Mouse (Mus musculus) c-Kit-positive CD71-positive TER-119-positive erythroid progenitor cells, embryonic 14.5 days (primary cell): ENCODE results near the gene Dazap2.
"Not testable (repeated sequence)": the region's sequence is repeated elsewhere in the genome, so short reads cannot be mapped to it uniquely, and the experiment has no call there.

Experiments
- DNase-seq: peaks from one replicate; pipeline ENCODE4 v3.0.0-alpha.2; 2013; ENCODE audit warnings: low spot score

The Dazap2 gene

GRCm38 (mm10) chr15:100614996-100615824, at the start of gene Dazap2:
Gene Dazap2 (plus strand): TSS chr15:100615349.
- DNase-seq: peak; percentile 99

DNA sequence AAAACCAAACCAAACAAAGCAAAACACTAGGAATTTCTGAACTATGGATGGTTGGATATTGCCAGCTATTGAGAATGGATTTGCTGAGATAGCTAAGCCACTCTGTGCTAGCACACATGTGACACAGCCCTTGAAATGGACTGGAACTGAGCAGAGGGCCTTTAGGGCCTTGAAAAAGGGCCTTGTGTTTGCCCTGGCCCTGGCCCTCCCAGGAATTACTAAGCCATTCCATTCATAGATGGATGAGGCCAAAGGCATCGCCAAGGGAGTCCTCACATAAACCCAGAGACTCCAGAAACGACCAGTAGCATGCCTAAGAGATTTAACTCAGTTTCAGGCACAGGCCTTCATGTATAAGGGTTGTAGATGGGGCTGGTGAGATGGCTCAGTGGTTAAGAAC, 48.6 kb upstream of the Dazap2 start:
- DNase-seq: no peak

- no peak for DNase-seq
Observed at GRCm38 (mm10) chr15:100569239-100569638, 45.9 kb upstream of the Dazap2 start.

- no peak for DNase-seq
Observed at GRCm38 (mm10) chr15:100573946-100574345, 41.2 kb upstream of the Dazap2 start.

GRCm38 (mm10) chr15:100574378-100574777, 40.8 kb upstream of the Dazap2 start:
- no peak for DNase-seq

DNA sequence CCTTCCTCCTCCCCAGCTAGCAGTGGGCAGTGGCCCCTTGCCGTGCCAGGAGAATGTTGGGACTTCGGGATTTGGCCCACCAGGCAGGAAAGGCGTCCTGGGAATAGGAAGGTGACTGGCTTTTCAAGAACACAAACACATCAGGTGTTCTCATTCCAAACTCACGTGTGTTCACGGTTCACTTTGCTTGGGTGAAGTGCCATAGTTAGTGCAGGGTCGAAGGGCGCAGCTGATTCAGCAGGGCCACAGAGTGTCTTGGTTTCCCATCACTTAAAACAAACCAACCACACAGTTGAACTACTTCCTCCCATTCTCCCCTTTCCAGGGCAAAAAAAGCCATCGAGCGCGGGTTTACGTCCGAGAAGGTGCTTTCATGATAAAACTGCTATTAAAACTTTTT, 39.8 kb upstream of the Dazap2 start:
- no peak for DNase-seq

DNA sequence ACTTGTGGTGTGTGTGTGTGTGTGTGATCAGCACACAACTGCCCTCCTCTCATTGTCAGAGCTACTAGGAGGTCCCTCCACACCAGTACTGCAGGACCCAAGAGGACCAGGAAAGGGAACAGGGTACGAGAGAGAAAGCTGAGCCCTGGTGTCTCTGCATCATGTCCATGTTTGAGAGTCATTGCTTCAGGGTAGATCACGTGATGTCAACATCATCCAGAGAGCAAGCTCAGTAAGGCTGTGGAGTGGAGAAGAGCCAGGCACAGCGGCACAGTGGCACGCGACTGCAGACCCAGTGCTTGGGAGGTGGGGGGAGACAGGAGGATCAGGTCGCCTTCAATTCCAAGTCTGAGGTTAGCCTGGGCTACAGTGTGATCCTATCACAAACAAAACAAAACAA, 38.8 kb upstream of the Dazap2 start:
- DNase-seq: no peak

GRCm38 (mm10) chr15:100576810-100577209, 38.3 kb upstream of the Dazap2 start:
- no peak for DNase-seq

DNA sequence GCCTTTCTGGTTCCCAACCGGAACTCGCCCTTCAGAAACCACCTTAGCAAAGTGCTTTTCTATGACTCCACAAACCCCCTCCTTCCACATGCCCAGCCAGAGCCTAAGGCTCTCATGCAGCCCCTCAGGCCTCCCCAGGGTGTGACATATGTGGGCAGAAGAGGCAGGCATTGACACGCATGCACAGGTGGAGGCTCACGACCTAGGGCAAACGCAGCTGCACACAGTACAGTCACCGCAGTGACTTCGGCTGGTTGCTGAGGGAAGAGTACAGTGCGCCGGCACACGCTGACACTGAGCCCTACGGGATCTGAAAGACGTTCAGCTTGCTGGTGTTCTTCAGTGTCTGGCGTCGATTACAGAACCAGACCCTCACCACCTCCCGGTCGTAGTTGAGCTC, 37.2 kb upstream of the Dazap2 start:
- no peak for DNase-seq

GRCm38 (mm10) chr15:100580108-100580507, 35.0 kb upstream of the Dazap2 start:
- no peak for DNase-seq

DNA sequence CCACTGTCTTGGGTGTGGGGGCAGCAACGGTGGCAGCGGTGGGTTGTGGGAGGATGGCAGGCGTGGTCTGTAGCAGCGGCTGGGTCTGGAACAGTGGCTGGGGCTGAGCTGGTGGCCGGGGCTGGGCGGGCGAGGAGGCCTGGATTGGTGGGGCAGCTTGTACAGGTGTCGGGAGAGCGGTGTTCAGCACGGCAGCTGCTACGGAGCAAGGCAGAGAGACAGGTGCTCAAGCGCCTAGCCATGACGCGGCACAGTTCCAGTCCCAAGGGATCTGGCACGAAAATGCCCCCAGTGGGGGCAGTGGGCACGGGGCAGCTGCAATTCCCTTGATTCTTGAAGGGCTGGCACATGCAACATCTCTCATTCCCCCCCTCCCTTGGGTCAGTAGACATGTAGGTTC, 29.2 kb upstream of the Dazap2 start:
- DNase-seq: no peak

GRCm38 (mm10) chr15:100587166-100587565, 28.0 kb upstream of the Dazap2 start:
- no peak for DNase-seq

DNA sequence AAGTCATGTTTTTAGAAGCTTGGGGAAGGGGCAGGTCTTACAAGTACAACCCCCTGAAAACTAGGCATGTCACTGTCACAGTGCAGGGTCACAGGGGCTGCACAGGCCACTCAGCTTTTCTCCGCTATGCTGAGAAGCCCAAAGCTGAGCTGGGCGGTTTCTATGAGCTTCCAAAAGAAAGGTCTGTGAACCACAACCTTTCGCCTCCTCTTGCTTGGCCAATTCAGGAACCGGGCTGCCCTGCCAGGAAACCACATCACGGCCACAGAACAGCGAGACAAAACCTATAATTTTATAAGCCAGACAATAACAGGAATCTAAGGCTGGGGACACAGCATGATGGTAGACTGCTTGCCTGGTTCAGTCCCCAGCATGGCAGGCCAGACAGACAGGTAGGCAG, 26.9 kb upstream of the Dazap2 start:
- DNase-seq: no peak

DNA sequence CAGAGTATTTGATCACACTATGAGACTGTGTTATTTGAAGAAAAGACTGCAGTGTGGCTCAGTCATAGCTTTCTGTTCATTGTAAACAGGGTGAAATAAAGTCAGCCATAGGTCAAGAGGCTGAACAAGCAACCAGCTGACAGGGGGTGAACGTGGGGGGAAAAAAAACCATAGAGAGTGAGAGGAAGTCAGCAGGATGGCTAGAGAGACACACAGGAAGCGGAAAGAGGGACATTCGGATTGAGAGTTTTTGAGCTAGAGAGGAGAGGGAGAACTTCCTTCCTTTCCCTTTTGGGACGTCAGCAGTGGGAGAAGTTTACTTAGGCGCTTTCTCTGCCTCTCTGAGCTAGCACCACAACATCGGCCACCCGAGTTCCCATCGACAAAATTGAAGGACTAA, 24.7 kb upstream of the Dazap2 start:
- no peak for DNase-seq

DNA sequence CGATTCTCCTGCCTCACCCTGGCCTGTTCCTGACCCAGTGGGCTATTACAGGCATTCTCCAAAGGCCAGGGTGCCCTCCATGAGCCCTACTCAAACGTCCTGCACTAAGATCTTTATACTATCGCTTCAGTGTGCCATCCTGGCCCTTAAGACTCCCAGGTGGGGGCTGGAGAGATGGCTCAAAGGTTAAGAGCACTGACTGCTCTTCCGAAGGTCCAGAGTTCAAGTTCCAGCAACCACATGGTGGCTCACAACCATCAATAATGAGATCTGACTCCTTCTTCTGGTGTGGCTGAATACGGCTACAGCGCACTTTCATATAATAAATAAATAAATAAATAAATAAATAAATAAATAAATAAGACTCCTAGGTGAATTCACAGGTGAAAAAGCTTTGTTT, 22.3 kb upstream of the Dazap2 start:
- DNase-seq: no peak

DNA sequence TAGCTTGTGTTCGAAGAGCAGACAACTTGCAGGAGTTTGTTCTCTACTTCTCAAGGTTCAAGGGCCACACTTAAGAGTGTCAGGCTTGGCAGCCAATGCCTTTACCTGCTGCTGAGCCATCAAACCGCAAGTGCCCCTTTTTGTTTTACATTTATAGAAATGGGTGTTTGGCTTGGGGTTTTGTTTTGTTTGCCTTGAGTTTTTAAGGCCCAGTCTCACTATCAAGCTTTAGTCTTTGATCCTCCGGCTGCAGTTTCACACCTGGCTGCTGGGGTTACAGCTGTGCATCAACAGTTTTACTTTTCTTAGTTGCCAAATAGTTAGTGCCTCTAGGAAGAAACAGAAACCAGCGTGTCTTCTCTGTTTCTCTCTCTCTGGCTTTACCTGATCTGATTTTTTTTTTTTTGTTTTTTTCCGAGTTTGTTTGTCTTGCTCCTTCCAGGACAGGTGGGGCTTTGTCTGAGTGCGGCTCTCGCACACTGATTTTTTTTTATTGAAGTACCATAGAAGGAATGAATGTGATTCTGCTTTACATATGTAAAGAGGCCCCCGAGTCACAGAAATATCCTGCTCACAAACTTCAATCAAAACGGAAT, 16.8 kb upstream of the Dazap2 start:
- no peak for DNase-seq

GRCm38 (mm10) chr15:100598883-100599275, 16.3 kb upstream of the Dazap2 start:
- DNase-seq: no peak

DNA sequence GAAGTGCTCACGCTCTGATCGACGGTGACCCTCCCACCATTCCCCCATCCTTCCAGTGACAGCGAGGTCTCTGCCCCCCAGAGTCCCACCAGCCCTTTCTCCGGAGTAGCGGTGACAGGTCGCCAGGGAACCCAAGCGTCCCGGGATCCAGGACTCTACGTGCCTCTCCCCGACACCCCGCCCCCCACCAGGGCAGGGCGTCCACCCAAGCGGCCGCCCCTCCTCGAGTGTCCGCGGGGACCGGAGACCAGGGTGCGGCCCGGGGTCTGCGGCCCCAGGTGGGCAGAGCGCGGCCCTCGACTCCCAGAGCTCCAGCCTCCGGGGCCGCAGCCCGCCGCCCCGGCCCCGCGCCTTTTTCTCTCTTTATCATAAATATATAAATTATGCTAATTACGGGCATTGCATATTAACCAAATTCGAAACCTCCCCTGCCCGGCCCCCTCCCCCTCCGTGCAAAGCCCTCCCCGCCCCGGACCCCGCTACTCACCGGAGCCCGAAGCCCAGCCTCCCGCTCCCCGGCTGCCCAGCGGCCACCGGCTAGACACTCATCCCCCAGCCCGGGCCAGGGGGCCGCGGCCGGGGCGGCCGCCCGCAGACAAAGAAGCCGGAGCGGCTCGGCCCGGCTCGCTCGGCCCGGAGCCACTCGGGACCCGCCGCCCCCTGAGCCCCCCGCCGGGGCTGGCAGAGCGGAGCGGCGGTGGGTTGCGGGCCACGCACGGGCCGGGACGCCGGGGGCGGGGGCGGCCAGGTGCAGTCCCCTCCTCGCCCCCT, 15.7 kb upstream of the Dazap2 start, which contains the start of gene Pou6f1:
Gene Pou6f1 (minus strand): TSS at position 709 of the 771 bp plus-strand sequence.
- DNase-seq: no peak

- DNase-seq: no peak
Observed at GRCm38 (mm10) chr15:100600047-100600695, 15.0 kb upstream of the Dazap2 start.

- no peak for DNase-seq
Observed at GRCm38 (mm10) chr15:100600696-100601272, 14.4 kb upstream of the Dazap2 start.

GRCm38 (mm10) chr15:100601669-100602068, 13.5 kb upstream of the Dazap2 start:
- DNase-seq: no peak

DNA sequence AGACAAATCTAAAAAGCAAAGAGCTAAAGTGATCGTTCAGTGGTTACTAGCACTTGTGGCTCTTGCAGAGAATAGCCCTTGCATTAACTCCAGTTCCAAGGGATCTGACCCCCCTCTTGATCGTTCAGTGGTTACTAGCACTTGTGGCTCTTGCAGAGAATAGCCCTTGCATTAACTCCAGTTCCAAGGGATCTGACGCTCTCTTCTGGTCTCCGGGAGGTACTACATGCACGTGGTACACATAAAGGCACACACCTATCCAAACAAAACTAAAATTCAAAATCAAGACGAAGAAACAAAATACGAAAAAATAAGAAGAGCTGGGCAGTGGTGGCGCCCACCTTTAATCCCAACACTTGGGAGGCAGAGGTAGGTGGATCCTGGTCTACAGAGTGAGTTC, 8.5 kb upstream of the Dazap2 start:
- not testable (repeated sequence) for DNase-seq
